Mouse (Mus musculus) midbrain, embryonic 11.5 days (tissue): ENCODE measurements around the gene Dppa2. TPM values are rescaled to one million over a fixed set of nuclear protein-coding genes. Genes with fewer than 3 reads are reported as not detected.

Experiments
- ATAC-seq: fragments of 200-750 bp; cut with Nextera tagmentation; 2 replicates; pipeline ENCODE4 v1.8.0; 2017; ENCODE audit warnings: moderate TSS enrichment, moderate library complexity; ENCODE audit not compliant: low FRiP score
- DNase-seq: peaks from one replicate; pipeline ENCODE4 v3.0.0; 2015; ENCODE audit warnings: low spot score; ENCODE audit errors: missing footprints
- H3K27ac ChIP-seq: fragments of 300-500 bp; sonication (generic); 2 replicates; pipeline ENCODE4 v1.5.1; 2014; ENCODE audit warnings: low read depth, low read length
- H3K27me3 ChIP-seq: fragments of 300-500 bp; sonication (generic); 2 replicates; pipeline ENCODE4 v1.6.1; 2014; ENCODE audit warnings: mild to moderate bottlenecking, low read length, moderate library complexity, mixed read lengths; ENCODE audit not compliant: control insufficient read depth, insufficient read depth
- H3K36me3 ChIP-seq: fragments of 300-500 bp; sonication (generic); 2 replicates; pipeline ENCODE4 v1.6.1; 2014; ENCODE audit warnings: mild to moderate bottlenecking, low read length, moderate library complexity, mixed read lengths; ENCODE audit not compliant: control insufficient read depth, insufficient read depth
- H3K4me1 ChIP-seq: fragments of 300-500 bp; sonication (generic); 2 replicates; pipeline ENCODE4 v1.6.1; 2014; ENCODE audit warnings: low read length; ENCODE audit not compliant: control insufficient read depth, insufficient read depth
- H3K4me2 ChIP-seq: fragments of 300-500 bp; sonication (generic); 2 replicates; pipeline ENCODE4 v1.6.1; 2014; ENCODE audit warnings: mild to moderate bottlenecking, moderate library complexity
- H3K4me3 ChIP-seq: fragments of 300-500 bp; sonication (generic); 2 replicates; pipeline ENCODE4 v1.5.1; 2014; ENCODE audit warnings: low read depth, low read length
- H3K9ac ChIP-seq: fragments of 300-500 bp; sonication (generic); 2 replicates; pipeline ENCODE4 v1.6.1; 2014; ENCODE audit warnings: low read length
- H3K9me3 ChIP-seq: fragments of 300-500 bp; sonication (generic); 2 replicates; pipeline ENCODE4 v1.6.1; 2016; ENCODE audit warnings: low read length; ENCODE audit not compliant: control insufficient read depth
- WGBS: fragments of 180-500 bp; shearing (Covaris S2); extraction: QIAGEN DNeasy Blood & Tissue Kit; methylation state at CpG from one replicate; pipeline ENCODE4 v1.1.7; 2014; 5-methylcytosine and 5-hydroxymethylcytosine counted together
- polyA plus RNA-seq: library from polyadenylated mRNA; unstranded; fragments of >200 nt; fragmentation: Nextera tagmentation; extraction: Ambion mirVana; gene quantifications from 2 replicates; pipeline ENCODE4 v1.2.1, GENCODE M21; 2014

Dppa2 gene
- polyA plus RNA-seq, 1 experiment from 2014 or later = not detected

DNA sequence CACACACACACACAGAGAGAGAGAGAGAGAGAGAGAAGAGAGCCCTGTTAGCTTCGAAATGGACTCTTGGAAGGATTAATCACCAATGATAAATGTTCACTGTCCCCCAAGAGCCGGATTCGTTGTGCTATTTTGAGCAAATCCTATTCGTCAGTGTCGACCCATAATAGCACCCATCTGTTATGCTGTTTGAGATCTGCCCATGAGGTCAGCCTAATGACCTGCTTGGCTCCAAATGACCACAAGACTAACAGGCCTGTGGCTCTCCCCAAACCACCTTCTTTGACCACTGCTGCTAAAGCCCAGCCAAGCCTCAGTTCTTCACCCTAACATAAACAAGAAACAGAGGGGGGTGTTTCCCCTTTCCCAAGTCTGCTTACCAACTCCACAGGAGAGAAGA, 23.2 kb downstream of the Dppa2 start:
- Histone ChIP-seq H3K4me3 (no peak overlapping the region), H3K9me3 (no peaks in the 10 kb centered on the region), H3K4me2 (no peak overlapping the region), H3K36me3 (no peaks in the 10 kb centered on the region), H3K9ac (no peak overlapping the region), H3K27me3 (no peaks in the 10 kb centered on the region), H3K27ac (no peak overlapping the region), H3K4me1 (no peaks in the 10 kb centered on the region)
- ATAC-seq (no peak), DNase-seq (no peak)
- 79% methylated on average over 5 of the region's 5 CpGs for whole genome bisulfite sequencing

DNA sequence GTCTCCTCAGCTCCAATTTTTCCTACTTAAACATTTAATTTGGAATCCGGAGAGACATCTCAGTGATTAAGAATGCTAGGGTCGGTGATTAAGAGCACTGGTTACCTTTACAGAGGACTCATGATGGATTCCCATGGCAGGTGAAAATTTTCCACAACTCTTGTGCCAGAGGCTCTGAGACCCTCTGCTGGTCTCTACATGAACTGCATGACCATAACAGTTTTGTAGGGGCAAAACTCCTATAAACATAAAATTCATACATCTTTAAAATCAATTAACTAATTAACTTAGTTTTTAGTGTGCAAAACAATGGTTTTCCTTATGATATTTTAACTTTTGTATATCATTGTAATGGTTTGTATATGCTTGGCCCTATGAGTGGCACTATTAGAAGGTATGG, 24.7 kb downstream of the Dppa2 start:
- no peaks in the 10 kb centered on the region for H3K4me1 ChIP-seq
- H3K36me3 ChIP-seq = no peaks in the 10 kb centered on the region
- H3K9ac ChIP-seq = no peak overlapping the region
- H3K27ac ChIP-seq = no peak overlapping the region
- no peaks in the 10 kb centered on the region for H3K27me3 ChIP-seq
- no peak overlapping the region for H3K4me3 ChIP-seq
- DNase-seq = no peak
- no peaks in the 10 kb centered on the region for H3K9me3 ChIP-seq
- H3K4me2 ChIP-seq = no peak overlapping the region
- WGBS = 87% methylated on average over 2 of the region's 2 CpGs
- no peak for ATAC-seq

DNA sequence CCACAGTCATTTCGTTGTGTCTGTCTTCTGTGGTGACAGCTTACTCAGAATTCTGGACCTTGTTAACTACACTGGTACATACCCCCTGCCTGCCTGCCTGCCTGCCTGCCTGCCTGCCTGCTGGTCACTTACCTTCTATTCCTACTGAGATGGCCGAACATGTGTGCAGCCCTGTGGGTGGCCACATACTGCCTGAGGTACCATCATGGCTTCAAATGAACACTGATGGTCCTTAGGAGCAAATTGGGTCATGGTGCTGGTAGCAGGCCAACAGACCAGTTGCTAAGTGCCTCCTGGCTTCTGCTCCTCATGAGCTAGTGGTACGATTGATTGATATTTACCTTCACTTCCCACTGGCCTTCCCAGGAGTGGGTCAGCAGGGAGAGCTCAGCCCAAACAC, 28.1 kb downstream of the Dppa2 start:
- H3K9me3 ChIP-seq = no peaks in the 10 kb centered on the region
- no peaks in the 10 kb centered on the region for H3K4me1 ChIP-seq
- ATAC-seq (no peak), DNase-seq (no peak)
- no peaks in the 10 kb centered on the region for H3K36me3 ChIP-seq
- no peak overlapping the region for H3K4me3 ChIP-seq
- 77% methylated on average over 3 of the region's 3 CpGs for WGBS
- H3K9ac ChIP-seq = no peak overlapping the region
- H3K4me2 ChIP-seq = no peak overlapping the region
- no peak overlapping the region for H3K27ac ChIP-seq
- H3K27me3 ChIP-seq = no peaks in the 10 kb centered on the region

DNA sequence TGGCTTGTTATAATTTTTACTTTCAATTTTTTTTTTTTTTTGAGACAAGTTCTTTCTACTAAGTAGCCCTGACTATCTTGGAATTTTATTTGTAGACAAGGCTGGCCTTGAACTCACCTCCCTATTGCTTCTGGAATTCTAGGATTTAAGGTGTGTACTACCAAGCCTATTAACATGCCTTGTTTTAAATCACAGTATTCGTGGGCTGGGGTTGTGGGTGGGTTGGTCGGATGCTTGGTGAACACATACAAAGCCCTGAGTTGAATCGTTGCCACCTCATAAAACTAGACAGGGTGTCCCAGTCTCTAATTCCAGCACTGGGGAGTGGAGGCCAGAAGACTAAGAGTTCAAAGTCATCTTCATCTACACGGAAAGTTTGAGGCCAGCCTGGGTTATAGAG, 31.6 kb downstream of the Dppa2 start:
- no peaks in the 10 kb centered on the region for H3K36me3 ChIP-seq
- H3K9ac ChIP-seq = no peak overlapping the region
- no peak overlapping the region for H3K27ac ChIP-seq
- no peak overlapping the region for H3K4me2 ChIP-seq
- H3K4me3 ChIP-seq = no peak overlapping the region
- ATAC-seq = no peak
- WGBS = 93% methylated on average over 4 of the region's 4 CpGs
- H3K4me1 ChIP-seq = no peaks in the 10 kb centered on the region
- H3K9me3 ChIP-seq = no peaks in the 10 kb centered on the region
- H3K27me3 ChIP-seq = no peaks in the 10 kb centered on the region
- no peak for DNase-seq

DNA sequence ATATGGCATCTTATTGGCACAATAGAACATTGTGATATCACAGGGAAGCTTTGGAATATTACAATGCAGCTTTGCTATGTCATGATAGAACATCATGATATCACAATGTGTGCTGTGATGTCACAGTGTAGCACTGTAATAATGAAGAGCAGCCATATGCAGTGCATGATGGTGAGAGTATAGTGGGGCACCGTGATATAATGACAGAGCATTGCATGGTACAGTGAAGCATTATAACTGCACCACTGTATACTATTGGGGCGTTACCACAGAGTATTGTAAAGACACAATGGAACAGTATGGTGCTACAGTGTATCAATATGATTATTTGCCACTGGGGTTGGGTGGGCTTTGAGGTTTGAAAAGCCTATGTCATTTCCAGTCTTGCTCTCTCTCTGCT, 40.5 kb downstream of the Dppa2 start:
- WGBS = 88% methylated on average over 2 of the region's 2 CpGs
- H3K4me2 ChIP-seq = no peak overlapping the region
- H3K4me1 ChIP-seq = no peaks in the 10 kb centered on the region
- DNase-seq = no peak
- no peaks in the 10 kb centered on the region for H3K9me3 ChIP-seq
- no peak for ATAC-seq
- no peak overlapping the region for H3K4me3 ChIP-seq
- no peaks in the 10 kb centered on the region for H3K36me3 ChIP-seq
- H3K9ac ChIP-seq = no peak overlapping the region
- no peak overlapping the region for H3K27ac ChIP-seq
- H3K27me3 ChIP-seq = no peaks in the 10 kb centered on the region

DNA sequence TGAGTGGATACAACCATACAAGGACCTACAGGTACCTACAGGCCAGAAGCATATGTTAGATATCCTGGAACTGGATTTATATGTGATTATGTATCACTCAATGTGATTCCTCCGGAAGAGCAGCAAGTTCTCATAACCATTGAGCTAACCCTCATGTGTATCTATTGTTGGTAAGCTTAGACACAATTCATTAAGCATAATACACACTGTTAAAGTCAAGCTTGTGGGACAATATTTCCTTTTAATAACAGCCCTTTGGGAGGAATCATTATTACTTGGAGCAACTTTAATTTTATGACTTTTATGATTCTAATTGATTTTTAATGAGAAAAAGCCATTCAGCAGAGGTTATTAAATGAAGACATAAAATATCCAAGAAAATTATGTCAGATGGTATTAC, 43.5 kb downstream of the Dppa2 start:
- Histone ChIP-seq H3K9me3 (no peaks in the 10 kb centered on the region), H3K27me3 (no peaks in the 10 kb centered on the region), H3K36me3 (no peaks in the 10 kb centered on the region), H3K27ac (no peak overlapping the region), H3K4me3 (no peak overlapping the region), H3K4me1 (no peaks in the 10 kb centered on the region), H3K4me2 (no peak overlapping the region), H3K9ac (no peak overlapping the region)
- DNase-seq (no peak), ATAC-seq (no peak)
- 95% methylated on average over 1 of the region's 1 CpGs for WGBS

DNA sequence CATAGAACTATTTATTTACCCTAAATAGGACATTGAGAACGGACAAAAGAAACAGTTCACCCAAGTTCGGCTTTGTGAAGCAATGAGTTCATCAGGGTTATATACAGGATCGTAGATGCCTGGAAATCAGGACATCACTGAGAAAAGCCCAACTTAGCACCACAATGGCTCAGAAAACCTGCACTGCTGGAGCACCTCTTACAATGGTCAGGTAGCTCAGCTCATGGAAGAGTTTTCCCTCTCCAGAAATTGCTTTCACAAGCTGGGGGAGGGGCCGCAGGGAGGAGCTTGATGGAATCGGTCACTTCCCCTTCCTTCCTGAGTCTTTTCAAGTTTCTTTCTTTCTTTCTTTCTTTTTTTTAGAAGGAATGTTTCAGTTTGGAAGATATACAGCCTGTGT, 52.0 kb downstream of the Dppa2 start:
- H3K9me3 ChIP-seq = no peaks in the 10 kb centered on the region
- H3K27ac ChIP-seq = no peak overlapping the region
- no peak overlapping the region for H3K4me3 ChIP-seq
- H3K36me3 ChIP-seq = no peaks in the 10 kb centered on the region
- no peaks in the 10 kb centered on the region for H3K27me3 ChIP-seq
- DNase-seq (no peak), ATAC-seq (no peak)
- 85% methylated on average over 5 of the region's 5 CpGs for WGBS
- no peak overlapping the region for H3K9ac ChIP-seq
- H3K4me2 ChIP-seq = no peak overlapping the region
- H3K4me1 ChIP-seq = no peaks in the 10 kb centered on the region

DNA sequence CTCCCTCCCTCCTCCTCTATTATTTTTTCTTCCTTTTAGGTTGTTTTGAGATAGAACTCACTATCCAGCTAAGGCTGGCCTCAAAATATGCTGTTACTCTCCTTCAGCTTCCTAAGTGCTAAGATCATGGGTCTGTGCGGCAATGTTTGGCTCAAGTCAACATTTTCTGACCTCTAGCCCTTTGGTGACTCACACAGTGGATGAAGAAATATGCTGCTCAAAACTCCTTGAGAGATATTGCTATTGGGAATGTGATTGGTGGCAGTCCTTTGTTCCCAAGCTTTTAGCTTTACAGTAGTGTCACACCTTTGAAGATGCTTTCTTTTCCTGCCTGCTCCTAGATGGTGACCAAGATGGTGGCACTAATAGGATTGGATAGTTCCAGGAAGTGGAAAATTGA, 52.7 kb downstream of the Dppa2 start:
- ATAC-seq (no peak), DNase-seq (no peak)
- Histone ChIP-seq H3K9ac (no peak overlapping the region), H3K36me3 (no peaks in the 10 kb centered on the region), H3K4me2 (no peak overlapping the region), H3K4me1 (no peaks in the 10 kb centered on the region), H3K9me3 (no peaks in the 10 kb centered on the region), H3K27me3 (no peaks in the 10 kb centered on the region), H3K4me3 (no peak overlapping the region), H3K27ac (no peak overlapping the region)
- 94% methylated on average over 1 of the region's 1 CpGs for WGBS

DNA sequence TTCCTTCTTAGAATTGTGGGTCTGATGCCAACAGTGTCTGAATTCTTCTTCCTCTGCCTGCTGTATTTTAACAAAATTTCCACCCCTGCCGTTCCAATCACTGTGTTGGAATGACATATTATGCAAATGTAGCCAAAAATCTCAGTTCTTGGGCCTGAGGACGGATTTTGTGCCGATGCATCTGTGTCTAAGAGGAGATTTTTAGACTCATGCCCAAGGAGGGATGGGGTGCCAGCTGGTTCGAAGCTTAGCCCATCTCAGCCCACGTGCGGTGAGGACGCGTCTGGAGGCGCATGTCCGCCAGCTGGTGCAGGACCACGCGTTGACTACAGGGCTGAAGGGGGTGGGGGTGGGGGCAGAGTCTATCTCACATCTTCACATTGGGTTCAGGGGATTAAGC, 57.2 kb downstream of the Dppa2 start:
- Histone ChIP-seq H3K9me3 (no peaks in the 10 kb centered on the region), H3K9ac (no peak overlapping the region), H3K4me2 (no peak overlapping the region), H3K36me3 (no peaks in the 10 kb centered on the region), H3K27ac (no peak overlapping the region), H3K4me3 (no peak overlapping the region), H3K4me1 (no peaks in the 10 kb centered on the region), H3K27me3 (no peaks in the 10 kb centered on the region)
- ATAC-seq (no peak), DNase-seq (no peak)
- 93% methylated on average over 12 of the region's 12 CpGs for WGBS

DNA sequence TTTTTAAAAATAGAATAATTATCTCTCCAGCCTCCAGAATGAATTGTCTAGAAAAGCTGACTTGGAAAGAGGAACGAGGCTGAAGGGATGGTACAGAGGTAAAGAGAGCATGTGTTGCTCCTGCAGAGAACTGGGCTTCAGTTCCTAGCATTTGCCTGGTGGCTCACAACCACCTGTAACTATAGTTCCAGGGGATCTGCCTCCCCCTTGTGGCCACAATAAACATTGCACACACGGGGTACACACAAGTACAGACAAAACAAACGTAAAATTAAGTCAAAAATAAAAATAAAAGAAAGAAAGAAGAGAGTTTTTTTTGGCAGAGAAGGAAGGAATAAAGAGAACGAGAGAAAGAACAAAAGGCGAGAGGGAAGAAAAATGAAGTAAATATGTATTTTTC, 63.1 kb downstream of the Dppa2 start:
- H3K36me3 ChIP-seq = no peaks in the 10 kb centered on the region
- H3K27me3 ChIP-seq = no peaks in the 10 kb centered on the region
- H3K9me3 ChIP-seq = no peaks in the 10 kb centered on the region
- no peak overlapping the region for H3K9ac ChIP-seq
- WGBS = 87% methylated on average over 5 of the region's 5 CpGs
- no peaks in the 10 kb centered on the region for H3K4me1 ChIP-seq
- no peak overlapping the region for H3K4me3 ChIP-seq
- no peak for ATAC-seq
- DNase-seq = no peak
- H3K27ac ChIP-seq = no peak overlapping the region
- H3K4me2 ChIP-seq = no peak overlapping the region
